Mouse (Mus musculus): ENCODE data around the gene Dlgap4. TPM values are rescaled to one million over a fixed set of nuclear protein-coding genes. Genes with fewer than 3 reads are reported as not detected.

Dlgap4 gene
- total RNA-seq, 2 experiments from 2014 or later, result 199 to 207 TPM

DNA sequence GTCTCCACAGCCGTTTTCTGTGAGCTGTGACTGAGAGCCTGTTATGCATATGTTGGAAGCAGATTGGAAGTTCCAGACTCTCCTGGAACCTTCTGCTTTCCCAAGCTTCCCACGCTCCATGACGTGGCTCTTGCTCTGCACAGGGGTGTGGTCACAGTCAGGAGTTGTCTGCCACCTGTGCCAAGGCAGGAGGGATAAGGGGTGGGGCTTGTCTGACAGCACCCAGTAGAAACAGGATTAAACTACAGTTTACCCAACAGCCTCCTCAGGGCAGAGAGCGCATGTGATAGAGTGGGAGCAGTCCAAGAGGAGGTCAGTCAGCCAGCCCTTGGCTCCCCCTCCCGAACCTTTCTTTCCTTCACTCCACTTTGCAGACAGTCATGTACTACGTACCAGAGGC lies 118.6 kb downstream of the Dlgap4 start:
- peak; percentile 85 to 91 for DNase-seq (ENCODE audit: low spot score in 2 of 2)

DNA sequence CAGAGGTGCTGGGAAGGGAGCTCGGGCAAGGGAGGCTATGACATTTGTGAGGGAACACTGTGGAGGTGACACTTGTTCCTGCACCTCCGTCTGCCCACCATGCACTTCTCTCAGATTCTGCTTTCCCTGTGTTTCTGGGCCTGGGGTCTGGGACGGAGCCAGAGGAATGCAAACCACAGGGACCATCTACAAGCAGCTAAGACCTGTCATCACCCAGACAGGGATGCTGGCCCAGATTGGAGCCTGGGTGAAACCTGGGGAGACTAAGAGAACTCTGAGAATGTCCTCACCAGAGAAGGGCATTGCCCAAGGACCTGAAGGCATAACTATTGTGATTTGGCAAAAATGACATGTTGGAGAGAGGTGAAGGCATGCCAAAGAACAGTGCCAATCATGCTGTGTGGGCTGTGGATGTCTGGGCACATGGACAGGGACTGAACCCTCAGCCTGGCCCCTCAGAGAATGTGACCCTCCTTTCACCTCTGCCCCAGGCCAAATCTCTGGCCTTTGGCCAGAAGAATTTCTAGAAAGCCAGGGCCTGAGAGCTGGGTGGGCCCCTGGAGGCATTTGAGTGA lies 122.3 kb downstream of the Dlgap4 start:
- DNase-seq (ENCODE audit: low spot score in 2 of 2), result no peak

DNA sequence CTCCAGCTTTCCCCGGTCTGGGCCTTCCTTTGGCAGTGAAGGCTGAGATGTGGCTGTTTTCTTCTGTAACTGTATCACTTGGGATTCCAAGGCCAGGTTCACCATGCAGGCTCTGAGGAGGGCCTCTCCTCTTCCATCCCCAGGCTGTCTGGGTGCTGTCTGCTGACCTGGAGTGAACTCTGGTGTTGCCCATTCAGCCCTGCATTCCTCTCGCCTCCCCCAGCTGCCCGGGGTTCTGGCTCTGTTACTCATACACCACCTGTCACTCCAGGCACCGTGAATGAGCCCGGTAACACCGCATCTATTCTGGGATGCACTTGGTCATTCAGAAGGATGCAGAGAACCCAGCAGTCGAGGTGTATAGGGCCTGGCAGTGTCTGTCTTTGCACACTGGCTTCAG lies 123.3 kb downstream of the Dlgap4 start:
- DNase-seq (ENCODE audit: low spot score in 2 of 2), result no peak

DNA sequence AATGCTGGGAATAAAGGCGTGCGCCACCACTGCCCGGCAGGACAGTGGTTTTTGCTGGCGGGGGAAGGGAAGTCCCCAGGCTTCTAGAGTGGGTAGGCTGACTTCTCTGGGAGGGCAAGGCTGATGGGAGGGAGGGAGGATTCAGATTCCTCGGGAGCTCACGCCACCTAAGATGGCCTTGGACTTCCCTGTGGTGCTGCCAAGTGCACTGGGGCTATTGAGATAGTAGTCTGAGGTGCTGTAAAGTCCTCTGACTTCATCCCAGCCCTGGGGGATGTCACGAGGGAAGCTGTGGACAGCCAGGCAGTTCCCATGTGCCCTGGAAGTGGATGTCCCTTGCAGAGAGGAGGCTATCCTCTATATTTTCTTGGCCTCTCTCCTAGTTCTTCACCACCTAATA lies 124.5 kb downstream of the Dlgap4 start:
- DNase-seq (ENCODE audit: low spot score in 2 of 2), result no peak

DNA sequence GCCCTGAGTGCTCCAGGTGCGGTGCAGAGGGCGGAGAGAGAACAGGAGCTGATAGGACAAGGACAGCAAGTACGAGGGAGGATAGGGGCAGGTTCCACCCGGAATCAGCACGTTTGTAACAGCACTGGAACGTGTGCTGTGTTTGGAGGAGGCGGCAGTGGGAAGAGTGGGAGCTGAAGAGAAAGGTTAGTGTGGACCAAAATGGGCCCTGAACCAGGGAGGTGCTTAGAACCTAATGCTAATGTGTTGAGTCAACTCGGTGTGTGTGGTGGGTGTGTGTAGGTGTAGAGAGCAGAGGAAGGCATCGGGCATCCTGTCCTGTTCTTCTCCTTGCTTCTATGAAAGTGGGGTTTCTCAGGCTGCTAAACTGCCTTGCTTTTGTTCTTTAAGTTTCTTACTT lies 127.8 kb downstream of the Dlgap4 start:
- no peak for DNase-seq (ENCODE audit: low spot score in 2 of 2)

DNA sequence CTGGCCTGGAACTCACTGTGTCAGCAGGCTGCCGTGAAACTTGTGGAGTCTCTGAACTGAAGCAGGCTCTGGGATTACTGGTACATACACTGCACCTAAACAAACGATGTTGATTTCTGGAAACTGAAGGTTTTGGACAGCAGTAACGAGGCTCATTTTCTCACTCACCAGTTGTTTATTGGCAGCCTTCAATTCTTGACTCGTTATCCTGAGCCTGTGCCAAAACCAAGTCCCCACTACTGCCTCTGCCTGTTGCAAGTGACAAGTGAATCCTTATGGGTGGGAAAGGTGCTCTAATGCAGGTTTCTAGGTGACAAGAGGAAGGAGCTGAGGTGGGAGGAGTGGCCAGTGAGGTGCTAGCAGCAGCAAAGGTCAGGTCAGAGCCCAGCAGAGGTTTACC lies 128.5 kb downstream of the Dlgap4 start:
- no peak for DNase-seq (ENCODE audit: low spot score in 2 of 2)

DNA sequence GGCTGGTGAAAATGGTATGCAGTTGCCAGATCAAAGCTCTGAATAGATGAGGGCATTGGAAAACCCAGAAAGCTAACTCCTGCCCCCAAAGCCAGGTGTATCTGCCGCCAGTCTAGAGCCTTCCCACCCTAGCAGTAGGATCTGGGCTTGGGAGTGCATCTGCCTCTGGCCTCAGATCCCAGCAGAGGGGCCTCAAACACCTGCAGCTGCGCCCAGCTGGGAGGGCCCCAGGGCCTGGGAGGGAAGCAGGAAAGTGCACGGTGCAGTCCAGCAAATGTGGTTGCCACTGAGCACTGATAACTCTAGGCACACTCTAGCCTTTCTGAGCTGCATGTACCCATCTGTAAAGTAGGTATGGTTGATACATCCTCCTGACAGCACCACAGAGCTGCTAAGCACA lies 129.7 kb downstream of the Dlgap4 start:
- no peak for DNase-seq (ENCODE audit: low spot score in 2 of 2)

DNA sequence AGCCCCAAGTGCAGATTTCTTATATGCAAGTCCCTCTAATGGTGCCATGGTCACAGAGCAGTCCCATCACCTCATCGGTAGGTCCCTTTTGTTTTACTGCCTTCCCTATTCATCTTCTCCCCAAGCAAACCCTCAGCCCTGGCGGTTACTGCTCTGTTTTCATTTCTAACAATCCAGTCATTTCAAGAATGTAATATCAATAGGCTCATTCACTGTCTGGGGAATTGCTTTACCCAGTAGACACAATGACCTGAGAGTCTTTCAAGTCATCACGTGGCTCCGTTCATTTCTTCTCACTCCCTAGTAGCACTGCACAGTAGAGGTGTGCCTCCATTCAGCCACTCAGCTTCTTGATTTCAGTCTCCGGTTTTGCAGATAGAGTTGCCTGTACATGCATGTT lies 130.9 kb downstream of the Dlgap4 start:
- no peak for DNase-seq (ENCODE audit: low spot score in 2 of 2)

DNA sequence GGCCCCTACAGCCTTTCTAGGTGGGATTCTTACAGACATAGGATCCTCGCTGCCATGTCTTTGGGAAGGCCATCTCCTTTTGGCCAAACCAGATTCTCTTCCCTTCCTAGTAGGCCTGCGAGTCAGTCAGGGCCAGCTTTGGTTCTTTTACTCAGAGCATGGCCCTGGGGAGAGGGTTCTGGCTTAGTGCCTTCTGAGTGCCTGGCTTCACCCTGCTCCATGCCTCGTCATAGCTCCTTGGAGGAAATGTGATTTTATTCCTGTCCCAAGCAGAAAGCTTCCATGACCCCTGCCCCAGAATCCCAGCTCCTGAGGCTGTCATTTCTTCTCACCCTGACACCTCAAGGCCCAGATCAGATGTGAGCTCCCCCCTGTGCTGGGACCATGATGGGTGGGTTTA lies 133.8 kb downstream of the Dlgap4 start:
- no peak for DNase-seq (ENCODE audit: low spot score in 2 of 2)

DNA sequence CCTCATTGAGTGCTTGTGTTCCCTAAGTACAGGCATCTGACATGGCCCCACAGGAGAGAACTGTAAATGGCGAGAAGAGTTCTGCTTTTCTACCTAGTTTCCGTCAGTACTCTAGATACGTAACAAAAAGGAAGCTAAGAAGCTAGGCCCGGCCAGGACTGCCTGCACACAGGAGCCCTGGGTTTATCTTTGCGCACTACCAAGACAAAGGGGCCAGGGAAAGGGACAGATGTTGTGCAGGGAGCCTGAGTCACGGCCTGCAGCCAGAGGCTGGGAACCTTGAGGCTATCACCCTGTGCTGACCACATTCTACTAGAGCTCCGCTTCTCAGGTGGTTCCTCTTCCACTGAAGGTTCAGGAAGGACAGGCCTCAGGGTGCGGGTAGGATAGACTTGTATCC lies 136.2 kb downstream of the Dlgap4 start:
- DNase-seq (ENCODE audit: low spot score in 2 of 2), result no peak

DNA sequence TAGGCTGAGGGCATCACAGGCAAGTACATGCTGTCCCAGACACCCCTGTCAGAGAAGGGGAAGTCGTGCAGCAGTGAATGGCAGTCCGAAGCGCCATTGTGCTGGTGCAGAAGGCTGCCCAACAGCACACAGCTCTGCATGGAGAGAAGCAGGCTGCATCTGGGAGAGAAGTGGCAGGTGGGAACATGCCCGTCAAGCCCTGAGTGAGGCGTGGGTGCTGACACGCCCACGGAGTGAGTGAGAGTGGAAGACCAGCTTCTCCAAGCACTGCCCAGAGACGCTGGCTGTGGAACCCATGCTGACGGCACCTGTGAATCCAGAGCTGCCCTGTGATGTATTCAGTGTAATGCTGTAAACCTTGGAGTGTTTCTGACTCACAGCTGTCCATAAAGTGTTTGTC lies 143.4 kb downstream of the Dlgap4 start:
- DNase-seq (ENCODE audit: low spot score in 2 of 2), result no peak

DNA sequence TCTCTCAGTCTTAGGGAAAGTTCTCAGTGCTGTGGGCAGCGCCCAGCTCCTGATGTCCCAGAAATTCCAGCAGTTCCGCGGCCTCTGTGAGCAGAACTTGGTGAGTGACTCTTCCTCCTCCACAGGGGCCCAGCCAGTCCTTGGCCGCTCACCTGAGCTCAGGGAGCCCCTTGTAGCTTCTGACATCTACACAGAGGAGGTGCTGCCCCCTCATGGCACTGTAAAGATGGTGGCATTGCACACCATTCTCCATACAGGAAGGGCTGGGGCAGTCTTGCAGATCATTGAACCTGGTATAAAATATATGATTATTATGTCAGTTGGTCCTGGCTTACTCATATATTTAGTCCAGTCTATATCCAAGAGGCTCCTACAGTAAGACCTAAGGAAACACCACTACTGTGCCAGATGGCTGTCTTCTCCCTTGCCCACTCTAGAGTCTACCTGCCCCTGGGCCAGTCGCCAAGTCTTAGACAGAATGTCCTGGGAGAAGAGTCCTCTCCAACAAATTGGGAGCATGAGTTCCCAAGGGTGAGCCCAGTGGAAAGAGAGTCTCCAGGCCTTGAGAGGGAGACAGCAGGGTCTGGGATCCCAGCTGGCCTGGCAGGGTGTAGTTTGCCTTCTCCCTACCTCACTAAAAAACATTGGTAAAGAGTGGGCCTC lies 147.5 kb downstream of the Dlgap4 start:
- no peak for DNase-seq (ENCODE audit: low spot score in 2 of 2)

DNA sequence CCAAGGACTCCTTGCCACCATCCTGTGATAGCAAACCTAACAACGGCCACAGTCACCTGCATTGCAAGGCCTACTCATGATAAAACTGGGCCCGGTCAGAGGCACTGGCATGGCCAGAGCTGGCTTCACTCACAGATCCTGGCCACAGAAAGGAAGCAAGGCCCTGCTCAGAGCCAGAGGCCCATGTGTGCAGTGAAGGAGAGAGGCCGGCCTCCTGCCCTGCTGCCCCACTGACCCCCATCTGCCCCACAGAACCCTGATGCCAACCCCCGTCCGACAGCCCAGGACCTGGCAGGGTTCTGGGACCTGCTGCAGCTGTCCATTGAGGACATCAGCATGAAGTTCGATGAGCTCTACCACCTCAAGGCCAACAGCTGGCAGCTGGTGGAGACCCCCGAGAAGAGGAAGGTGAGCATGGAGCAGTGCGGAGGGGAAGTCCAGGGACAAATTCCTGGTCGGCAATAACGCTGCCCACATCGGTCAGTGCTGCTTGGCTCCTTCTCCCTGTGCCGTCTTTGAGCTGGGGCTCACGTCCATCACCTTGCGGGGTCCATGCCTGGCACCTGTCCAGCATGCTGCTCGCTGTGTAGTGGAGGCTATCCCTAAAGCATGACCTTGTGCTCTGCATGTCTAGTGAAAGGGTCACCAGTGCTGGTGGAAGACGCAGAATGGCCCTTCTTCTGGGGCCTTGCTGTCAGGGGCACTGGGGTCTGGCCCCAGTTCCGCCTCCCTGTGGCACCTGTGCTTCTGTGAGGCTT lies 148.2 kb downstream of the Dlgap4 start:
- no peak for DNase-seq (ENCODE audit: low spot score in 2 of 2)

DNA sequence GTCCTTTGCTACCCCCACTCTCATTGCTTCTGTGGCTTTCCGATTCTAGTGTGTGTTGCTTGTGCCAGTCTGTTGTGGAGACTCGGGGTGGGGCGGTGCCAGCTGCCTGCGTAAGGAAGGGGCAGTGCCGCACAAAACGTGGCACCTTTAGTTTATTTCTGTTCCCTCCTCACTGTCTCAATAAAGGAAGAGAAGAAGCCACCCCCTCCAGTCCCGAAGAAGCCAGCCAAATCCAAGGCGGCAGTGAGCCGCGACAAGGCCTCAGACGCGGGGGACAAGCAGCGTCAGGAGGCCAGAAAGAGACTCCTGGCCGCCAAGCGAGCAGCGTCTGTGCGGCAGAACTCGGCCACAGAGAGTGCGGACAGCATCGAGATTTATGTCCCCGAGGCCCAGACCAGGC lies 149.0 kb downstream of the Dlgap4 start:
- DNase-seq (ENCODE audit: low spot score in 2 of 2), result no peak

DNA sequence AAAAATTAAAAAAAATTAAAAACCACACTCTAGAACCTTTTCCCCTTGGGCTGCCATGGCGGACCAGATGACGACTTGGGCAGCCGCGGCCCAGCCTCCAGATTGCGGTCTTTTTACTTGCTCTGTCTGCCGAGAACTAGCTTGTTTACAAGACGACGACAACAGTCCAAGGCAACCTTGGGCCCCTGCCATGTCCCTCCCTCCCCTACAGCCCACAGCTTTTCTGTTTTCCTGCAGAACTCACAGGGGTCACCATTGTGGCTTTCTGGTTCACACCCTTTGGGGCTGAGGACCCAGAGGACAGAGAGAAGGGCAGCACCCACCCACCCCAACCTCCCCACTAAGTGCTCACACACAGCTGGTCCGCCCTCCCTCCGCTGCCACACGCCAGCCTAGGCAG lies 149.6 kb downstream of the Dlgap4 start:
- no peak for DNase-seq (ENCODE audit: low spot score in 2 of 2)

DNA sequence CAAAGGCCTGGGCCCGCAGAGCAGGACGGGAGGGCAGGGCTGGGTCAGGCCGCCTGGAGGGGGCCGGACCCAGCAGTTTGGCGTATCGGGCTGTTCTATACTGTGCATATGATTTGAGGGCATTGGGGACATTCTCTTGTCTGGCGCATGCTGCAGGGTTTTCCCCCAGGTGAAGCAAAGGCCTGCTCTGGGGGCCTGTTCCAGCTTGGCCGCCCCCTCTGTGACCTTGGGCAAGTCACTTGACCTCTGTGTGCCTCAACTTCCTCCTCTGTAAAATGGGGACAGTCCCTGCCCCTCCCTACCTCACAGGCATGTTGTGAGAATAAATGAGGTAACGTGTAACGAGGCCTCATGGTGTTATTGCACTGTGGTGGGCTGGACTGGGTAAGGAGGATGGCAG lies 150.5 kb downstream of the Dlgap4 start:
- DNase-seq (ENCODE audit: low spot score in 2 of 2), result no peak

DNA sequence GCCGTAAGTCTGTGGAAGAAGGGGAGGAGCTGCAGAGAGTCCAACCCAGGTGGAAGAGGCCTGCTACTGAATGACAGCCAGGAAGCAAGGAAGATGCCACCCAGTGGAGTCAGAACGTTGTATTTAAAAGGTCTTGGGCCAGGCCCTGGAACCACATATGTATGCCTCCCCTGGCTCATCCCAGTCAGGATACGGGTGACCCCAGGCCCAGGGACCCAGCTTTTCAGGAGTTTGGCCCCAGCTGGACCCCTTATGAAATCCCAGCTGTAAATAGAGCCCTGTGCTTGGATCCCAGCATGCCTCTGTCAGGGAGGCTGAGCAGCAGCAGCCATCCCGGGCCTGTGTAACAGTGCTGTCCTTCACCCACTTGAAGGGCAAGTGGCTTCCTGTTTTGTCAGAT lies 151.2 kb downstream of the Dlgap4 start:
- DNase-seq (ENCODE audit: low spot score in 2 of 2), result no peak

DNA sequence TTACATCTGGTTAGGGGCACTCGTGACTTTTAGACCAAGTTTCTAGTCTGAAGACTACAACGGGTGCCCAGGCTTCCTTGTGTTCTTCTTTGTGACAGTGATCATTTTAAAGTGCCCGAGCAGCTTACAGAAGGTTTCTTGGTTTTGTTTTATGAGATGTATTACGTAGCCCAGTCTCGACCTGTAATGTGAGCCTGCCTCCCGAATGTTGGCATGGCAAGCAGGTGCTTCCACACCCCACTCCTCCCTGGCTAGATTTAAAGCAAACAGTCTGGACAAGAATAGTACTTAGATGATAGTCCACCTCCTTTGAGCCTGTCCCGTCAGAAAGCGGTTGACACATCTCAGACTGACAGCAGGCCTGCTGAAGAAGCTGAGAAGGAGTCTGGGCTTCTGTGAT lies 152.1 kb downstream of the Dlgap4 start:
- no peak for DNase-seq (ENCODE audit: low spot score in 2 of 2)

DNA sequence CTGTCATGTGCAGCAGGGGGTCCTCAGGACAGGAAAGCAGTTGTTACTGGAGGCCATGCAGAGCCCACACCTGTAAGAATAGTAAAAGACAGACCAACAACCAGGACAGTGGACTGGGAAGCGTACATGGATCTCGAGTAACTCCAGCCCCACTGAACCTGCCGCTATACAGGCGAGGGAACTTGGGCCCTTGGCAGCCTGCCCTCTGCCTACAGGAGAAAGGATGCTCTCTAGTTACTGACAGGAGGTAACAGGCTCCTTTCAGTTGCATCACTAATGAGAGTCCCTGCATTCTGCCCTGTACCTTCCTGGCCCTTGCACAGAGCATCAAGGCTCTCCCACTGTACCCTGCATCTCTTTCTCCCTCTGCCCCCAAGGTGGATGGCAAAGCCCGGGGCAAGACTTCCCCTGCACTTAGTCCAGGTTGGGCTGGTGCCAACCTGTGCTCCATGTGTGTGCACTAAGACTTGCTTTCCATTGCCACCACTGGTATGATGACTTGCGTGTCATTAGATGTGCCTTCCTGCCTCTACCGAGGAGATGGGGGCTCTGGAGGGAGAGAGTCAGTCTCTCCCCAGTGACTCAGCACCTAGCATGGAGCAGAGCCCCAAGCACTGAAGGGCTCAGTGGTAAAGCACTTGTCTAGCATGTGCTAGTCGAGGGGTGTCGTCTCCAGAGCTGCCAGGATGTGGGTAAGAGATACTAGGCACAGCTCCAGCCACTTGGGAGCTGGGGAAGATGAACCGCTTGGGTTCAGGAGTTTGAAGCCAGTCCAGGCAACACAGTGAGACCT lies 152.9 kb downstream of the Dlgap4 start:
- DNase-seq (ENCODE audit: low spot score in 2 of 2), result no peak

DNA sequence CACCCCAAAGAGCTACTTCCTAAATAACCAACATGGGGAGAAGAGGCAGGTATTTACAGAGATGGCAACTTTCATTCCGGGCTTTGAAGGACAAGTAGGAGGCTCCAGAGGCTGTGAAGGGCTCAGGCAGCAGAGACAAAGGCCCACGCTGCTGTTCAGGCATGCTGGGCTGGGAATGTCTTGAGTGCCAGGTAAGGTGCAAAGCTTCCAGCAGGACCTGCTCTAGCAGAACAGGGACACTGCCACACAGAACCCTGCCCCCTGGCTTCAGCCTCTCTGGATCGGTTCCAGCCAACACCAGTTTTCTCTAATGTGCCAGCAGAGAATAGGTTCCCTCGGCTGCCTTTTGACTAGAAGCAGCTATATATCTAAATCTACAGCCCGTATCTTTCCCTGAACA lies 153.6 kb downstream of the Dlgap4 start:
- DNase-seq (ENCODE audit: low spot score in 2 of 2), result no peak

DNA sequence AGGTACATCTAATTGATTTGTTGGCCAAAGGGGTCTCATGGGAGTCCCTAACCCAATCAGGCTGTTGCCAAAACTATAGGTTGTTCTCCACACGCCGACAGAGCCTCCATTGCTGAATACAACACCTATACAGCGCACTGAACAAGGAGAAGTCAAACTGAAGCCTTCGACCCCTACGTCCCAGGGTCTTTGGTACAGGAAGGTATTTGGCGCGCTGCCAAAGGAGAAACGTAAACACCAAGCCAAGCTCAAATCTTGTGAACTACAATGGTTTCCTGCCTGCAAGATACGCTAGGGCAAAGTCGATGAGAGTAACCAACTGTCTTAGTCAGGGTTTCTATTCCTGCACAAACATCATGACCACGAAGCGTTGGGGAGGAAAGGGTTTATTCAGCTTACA lies 155.8 kb downstream of the Dlgap4 start:
- DNase-seq (ENCODE audit: low spot score in 2 of 2), result no peak

DNA sequence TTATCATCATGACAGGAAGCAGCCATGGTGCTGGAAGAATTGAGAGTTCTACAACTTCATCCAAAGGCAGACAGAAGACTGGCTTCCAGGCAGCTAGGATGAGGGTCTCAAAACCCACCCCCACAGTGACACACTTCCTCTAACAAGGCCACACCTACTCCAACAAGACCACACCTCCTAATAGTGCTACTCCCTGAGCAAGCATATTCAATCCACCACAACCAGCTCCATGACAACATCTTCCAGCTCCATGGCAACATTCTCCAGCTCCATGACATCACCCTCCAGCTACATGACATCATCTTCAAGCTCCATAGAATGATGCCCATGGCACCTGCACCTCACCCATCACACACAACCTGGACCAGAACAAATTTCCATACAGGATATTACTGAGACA lies 160.0 kb downstream of the Dlgap4 start:
- DNase-seq (ENCODE audit: low spot score in 2 of 2), result no peak
